Mouse (Mus musculus) heart, embryonic 11.5 days (tissue): ENCODE measurements around the gene Gm5039. TPM values are rescaled to one million over a fixed set of nuclear protein-coding genes. Genes with fewer than 3 reads are reported as not detected.

ENCODE experiments used
- polyA plus RNA-seq: library from polyadenylated mRNA; unstranded; fragments of >200 nt; fragmentation: Nextera tagmentation; extraction: Ambion mirVana; gene quantifications from 2 replicates; pipeline ENCODE4 v1.2.1, GENCODE M21; 2014

Gene Gm5039
- polyA plus RNA-seq, 1 experiment from 2014 or later, result not detected

Other genes starting within 250 kb of the Gm5039 start
- not detected in 2 replicates for gene Gm16368, start 240.3 kb downstream of the Gm5039 start, polyA plus RNA-seq
- gene Gm10436, start 141.9 kb downstream of the Gm5039 start, polyA plus RNA-seq, result not detected in 2 replicates
- gene Gm8332, start 73.9 kb downstream of the Gm5039 start, polyA plus RNA-seq, result not detected in 2 replicates
- gene Gm5662, start 49.5 kb downstream of the Gm5039 start, polyA plus RNA-seq, result not detected in 2 replicates
- 9.6 and 13.6 TPM in 2 replicates for gene Adck1, start 36.5 kb upstream of the Gm5039 start, polyA plus RNA-seq